Mouse (Mus musculus) midbrain, embryonic 14.5 days (tissue): ENCODE results near the gene Ano7. TPM values are rescaled to one million over a fixed set of nuclear protein-coding genes. Genes with fewer than 3 reads are reported as not detected.

ENCODE experiments used
- ATAC-seq: fragments of 200-750 bp; cut with Nextera tagmentation; 2 replicates; pipeline ENCODE4 v1.8.0; 2017; ENCODE audit warnings: moderate number of reproducible peaks, moderate library complexity; ENCODE audit not compliant: low FRiP score, low TSS enrichment
- DNase-seq: peaks from one replicate; pipeline ENCODE4 v3.0.0-alpha.2; 2015
- H3K27ac ChIP-seq: fragments of 300-500 bp; sonication (generic); replicated peaks from 2 replicates; pipeline ENCODE4 v1.5.1; 2014; ENCODE audit warnings: mild to moderate bottlenecking, low read depth, low read length, moderate library complexity
- H3K27me3 ChIP-seq: fragments of 300-500 bp; sonication (generic); 2 replicates; pipeline ENCODE4 v1.6.1; 2014; ENCODE audit warnings: low read length, control low read depth, mixed read lengths; ENCODE audit not compliant: control insufficient read depth, insufficient read depth
- H3K36me3 ChIP-seq: fragments of 300-500 bp; sonication (generic); 2 replicates; pipeline ENCODE4 v1.6.1; 2014; ENCODE audit warnings: low read length, control low read depth; ENCODE audit not compliant: control insufficient read depth, insufficient read depth
- H3K4me1 ChIP-seq: fragments of 300-500 bp; sonication (generic); 2 replicates; pipeline ENCODE4 v1.6.1; 2014; ENCODE audit warnings: mild to moderate bottlenecking, antibody characterized with exemption, low read length, control low read depth; ENCODE audit not compliant: control insufficient read depth, insufficient read depth
- H3K4me2 ChIP-seq: fragments of 300-500 bp; sonication (generic); 2 replicates; pipeline ENCODE4 v1.6.1; 2014; ENCODE audit warnings: mild to moderate bottlenecking, low read length, moderate library complexity
- H3K4me3 ChIP-seq: fragments of 300-500 bp; sonication (generic); replicated peaks from 2 replicates; pipeline ENCODE4 v1.5.1; 2014; ENCODE audit warnings: low read depth, low read length
- H3K9ac ChIP-seq: fragments of 300-500 bp; sonication (generic); replicated peaks from 2 replicates; pipeline ENCODE4 v1.6.1; 2014; ENCODE audit warnings: mild to moderate bottlenecking, low read length, moderate library complexity
- H3K9me3 ChIP-seq: fragments of 300-500 bp; sonication (generic); 2 replicates; pipeline ENCODE4 v1.6.1; 2016; ENCODE audit warnings: low read length, control low read depth, mixed read lengths; ENCODE audit not compliant: control insufficient read depth
- WGBS: fragments of 180-500 bp; shearing (Covaris S2); extraction: QIAGEN DNeasy Blood & Tissue Kit; methylation state at CpG from one replicate; pipeline ENCODE4 v1.1.7; 2014; 5-methylcytosine and 5-hydroxymethylcytosine counted together
- polyA plus RNA-seq: library from polyadenylated mRNA; unstranded; fragments of >200 nt; fragmentation: Nextera tagmentation; extraction: Ambion mirVana; gene quantifications from 2 replicates; pipeline ENCODE4 v1.2.1, GENCODE M21; 2014

Ano7 gene
- 0.68 and 0.69 TPM in 2 replicates for polyA plus RNA-seq

GRCm38 (mm10) chr1:93373665-93374064 is at the start of gene Ano7:
Gene Ano7, plus strand, starts transcription at chr1:93373930.
- no peaks in the 10 kb centered on the region for H3K4me1 ChIP-seq

GRCm38 (mm10) chr1:93323973-93324372 is 49.8 kb upstream of the Ano7 start:
- WGBS: 94% methylated on average over 6 of the region's 6 CpGs
- H3K9ac ChIP-seq: no peak overlapping the region
- no peak for ATAC-seq
- no peak overlapping the region for H3K4me3 ChIP-seq
- H3K27me3 ChIP-seq: no peaks in the 10 kb centered on the region
- H3K27ac ChIP-seq: no peak overlapping the region
- no peaks in the 10 kb centered on the region for H3K4me1 ChIP-seq
- H3K4me2 ChIP-seq: no peak overlapping the region
- DNase-seq: no peak
- peaks cover 53% of the 10 kb centered on the region for H3K36me3 ChIP-seq
- H3K9me3 ChIP-seq: no peaks in the 10 kb centered on the region

More at GRCm38 (mm10) chr1:93373665-93374064, at the start of gene Ano7:
- DNase-seq (no peak), ATAC-seq (no peak)
- H3K27ac ChIP-seq: no peak within 1 kb of the TSS
- no peak within 1 kb of the TSS for H3K9ac ChIP-seq
- no peak within 1 kb of the TSS for H3K4me3 ChIP-seq
- WGBS: 72% methylated on average over 4 of the region's 4 CpGs
- H3K9me3 ChIP-seq: no peaks in the 10 kb centered on the region
- H3K27me3 ChIP-seq: no peaks in the 10 kb centered on the region
- no peaks in the 10 kb centered on the region for H3K36me3 ChIP-seq
- no peak within 1 kb of the TSS for H3K4me2 ChIP-seq

- Histone ChIP-seq H3K4me2 (no peak overlapping the region), H3K4me3 (no peak overlapping the region), H3K9ac (no peak overlapping the region), H3K9me3 (no peaks in the 10 kb centered on the region), H3K27ac (no peak overlapping the region), H3K36me3 (peaks cover 38% of the 10 kb centered on the region), H3K4me1 (no peaks in the 10 kb centered on the region), H3K27me3 (no peaks in the 10 kb centered on the region)
- no peak for ATAC-seq
- WGBS: 97% methylated on average over 3 of the region's 3 CpGs
- no peak for DNase-seq
Observed at GRCm38 (mm10) chr1:93326446-93326845, 47.3 kb upstream of the Ano7 start.

DNA sequence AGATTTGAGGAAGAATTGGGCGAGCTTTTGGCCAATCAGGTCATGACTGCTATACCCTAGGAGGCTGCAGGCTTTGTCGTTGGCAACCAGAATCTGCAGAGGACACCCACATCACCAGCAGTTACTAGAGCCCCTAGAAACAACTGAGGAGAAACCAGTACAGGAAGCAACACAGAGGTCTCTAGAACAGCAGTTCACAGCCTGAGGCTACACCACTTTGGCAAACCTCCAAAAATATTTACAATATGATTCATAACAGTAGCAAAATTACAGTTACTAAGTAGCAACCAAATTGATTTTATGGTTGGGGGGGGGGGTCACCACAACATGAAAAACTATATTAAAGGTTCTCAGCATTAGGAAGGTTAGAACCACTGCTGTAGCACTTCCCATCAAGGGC is 39.1 kb upstream of the Ano7 start:
- WGBS: 76% methylated on average over 2 of the region's 2 CpGs
- H3K36me3 ChIP-seq: peaks cover 19% of the 10 kb centered on the region; the same call in 1 of the 2 replicates
- H3K9me3 ChIP-seq: no peaks in the 10 kb centered on the region
- DNase-seq (no peak), ATAC-seq (no peak)
- H3K27ac ChIP-seq: no peak overlapping the region
- no peak overlapping the region for H3K9ac ChIP-seq
- no peak overlapping the region for H3K4me3 ChIP-seq
- no peaks in the 10 kb centered on the region for H3K4me1 ChIP-seq
- no peak overlapping the region for H3K4me2 ChIP-seq
- no peaks in the 10 kb centered on the region for H3K27me3 ChIP-seq

DNA sequence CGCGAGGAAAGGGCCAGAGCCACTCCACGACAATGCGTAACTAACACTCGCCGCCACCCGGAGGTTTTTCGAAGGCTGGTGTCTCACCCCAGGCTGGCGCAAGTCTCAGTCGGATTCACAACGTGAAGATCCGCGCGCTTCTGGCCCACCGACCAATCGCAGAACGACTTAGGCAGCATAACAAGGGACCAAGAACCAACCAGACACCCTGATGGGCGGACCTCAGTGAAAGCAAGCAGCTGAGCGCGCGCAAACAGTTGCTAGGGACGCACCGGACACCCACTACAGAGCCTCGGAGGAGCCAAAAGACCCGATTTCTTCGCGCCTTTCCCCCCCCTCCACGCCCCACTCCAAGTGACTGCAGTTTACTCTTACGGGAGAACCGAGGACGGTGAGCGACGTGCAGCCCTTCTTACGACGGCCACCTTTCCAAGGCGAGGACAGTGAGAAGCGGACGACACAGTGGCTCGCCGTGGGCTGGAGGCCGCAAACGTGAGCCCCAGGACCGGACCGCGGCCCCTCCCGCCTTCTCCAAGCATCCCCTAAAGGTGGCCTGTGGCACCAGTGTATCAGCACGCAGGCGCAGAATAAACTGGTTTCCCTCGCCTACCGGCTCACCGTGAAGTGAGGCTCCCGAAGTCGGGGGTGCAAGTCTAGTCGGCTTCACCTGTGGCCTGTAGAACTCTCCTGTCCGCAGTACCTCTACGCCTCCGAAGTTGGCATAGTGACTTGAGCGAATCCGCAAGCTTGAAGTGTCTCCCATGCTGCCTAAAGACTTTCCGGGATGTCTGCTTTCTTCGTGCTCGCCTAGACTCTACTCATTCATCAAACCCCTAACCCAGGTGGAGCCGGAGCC is 30.9 kb upstream of the Ano7 start, which contains the start of the genes Ppp1r7 and Pask:
Gene Ppp1r7 (plus strand): TSS at position 207 of the 856 bp plus-strand sequence.
Gene Pask (minus strand): TSS at position 835 of the 856 bp plus-strand sequence.
- Histone ChIP-seq H3K27me3 (no peaks in the 10 kb centered on the region), H3K4me3 (peak within 1 kb of the TSS; percentile 95), H3K4me1 (peaks cover 7% of the 10 kb centered on the region; the same call in 1 of the 2 replicates), H3K9ac (peak within 1 kb of the TSS; percentile 79), H3K4me2 (peak within 1 kb of the TSS; percentile 89), H3K36me3 (peaks cover 11% of the 10 kb centered on the region), H3K27ac (peak within 1 kb of the TSS; percentile 73), H3K9me3 (no peaks in the 10 kb centered on the region)
- DNase-seq: peak; percentile 98
- WGBS: under 1% methylated on average over 63 of the region's 63 CpGs
- peak; percentile 96 for ATAC-seq

GRCm38 (mm10) chr1:93343504-93344047 is 30.2 kb upstream of the Ano7 start:
- Histone ChIP-seq H3K27ac (peak overlapping the region; percentile 73), H3K36me3 (peaks cover 18% of the 10 kb centered on the region), H3K9ac (peak overlapping the region; percentile 79), H3K9me3 (no peaks in the 10 kb centered on the region), H3K4me1 (peaks cover 7% of the 10 kb centered on the region; the same call in 1 of the 2 replicates), H3K27me3 (no peaks in the 10 kb centered on the region), H3K4me3 (peak overlapping the region; percentile 95), H3K4me2 (peak overlapping the region; percentile 89)
- under 1% methylated on average over 39 of the region's 39 CpGs for WGBS
- peak; percentile 97 for ATAC-seq
- DNase-seq: peak; percentile 98

- peaks cover 50% of the 10 kb centered on the region for H3K36me3 ChIP-seq
- no peak overlapping the region for H3K27ac ChIP-seq
- no peak for ATAC-seq
- H3K27me3 ChIP-seq: no peaks in the 10 kb centered on the region
- WGBS: 92% methylated on average over 5 of the region's 5 CpGs
- no peak overlapping the region for H3K9ac ChIP-seq
- peaks cover 7% of the 10 kb centered on the region; the same call in 1 of the 2 replicates for H3K4me1 ChIP-seq
- no peak overlapping the region for H3K4me3 ChIP-seq
- no peak overlapping the region for H3K4me2 ChIP-seq
- no peak for DNase-seq
- H3K9me3 ChIP-seq: no peaks in the 10 kb centered on the region
Observed at GRCm38 (mm10) chr1:93347176-93347575, 26.6 kb upstream of the Ano7 start.

- Histone ChIP-seq H3K36me3 (peaks cover 74% of the 10 kb centered on the region), H3K27ac (no peak overlapping the region), H3K4me1 (no peaks in the 10 kb centered on the region), H3K9me3 (no peaks in the 10 kb centered on the region), H3K9ac (no peak overlapping the region), H3K4me2 (no peak overlapping the region), H3K4me3 (no peak overlapping the region), H3K27me3 (no peaks in the 10 kb centered on the region)
- 79% methylated on average over 4 of the region's 4 CpGs for WGBS
- ATAC-seq (no peak), DNase-seq (no peak)
Observed at GRCm38 (mm10) chr1:93349701-93350100, 24.0 kb upstream of the Ano7 start.
